Mouse (Mus musculus) lung, adult 2 months (tissue): ENCODE results near the gene Gtf2e1.

ENCODE experiments used
- CTCF ChIP-seq: fragments of 200-500 bp; IDR thresholded peaks from 2 replicates; pipeline ENCODE4 v1.5.1; 2011; ENCODE audit warnings: mild to moderate bottlenecking, low read length, control low read depth; ENCODE audit not compliant: insufficient read depth
- POLR2A ChIP-seq: fragments of 200-500 bp; IDR thresholded peaks from 2 replicates; pipeline ENCODE4 v1.6.1; 2011; ENCODE audit warnings: low read depth, mild to moderate bottlenecking, control low read depth, low read length, borderline replicate concordance; ENCODE audit errors: extremely low read depth

GRCm38 (mm10) chr16:37584218-37585035 lies 44.8 kb upstream of the Gtf2e1 start:
- TF ChIP-seq CTCF (no peak), POLR2A (no peak)
